Mouse (Mus musculus) spleen, postnatal 10 days (tissue): ENCODE measurements at regions not wholly inside any gene's neighbourhood (a gene's known extent, or its start where the extent isn't known, plus 50 kb on each side); places are given as distances from the start of the nearest gene placed in this dataset.

Experiments used
- DNase-seq, 2 experiments: peaks; one replicate each; pipeline ENCODE4 v3.0.0; 2021 to 2022; ENCODE audit warnings: low spot score in 2 of 2

GRCm38 (mm10) chr2:92856047-92856446 is 58.9 kb upstream of the Syt13 start:
- DNase-seq, result no peak

GRCm38 (mm10) chr2:92860502-92861197 is 54.2 kb upstream of the Syt13 start:
- no peak for DNase-seq
